Mouse (Mus musculus): ENCODE measurements at regions not wholly inside any gene's neighbourhood (a gene's known extent, or its start where the extent isn't known, plus 50 kb on each side); places are given as distances from the start of the nearest gene placed in this dataset.

- TF ChIP-seq POLR2A (IDR thresholded peaks at IDR 0.05; ENCODE audit: insufficient read depth, low read length) (no peak), EP300 (IDR thresholded peaks at IDR 0.05; ENCODE audit: insufficient read depth, low read depth, low read length) (no peak), CTCF (IDR thresholded peaks at IDR 0.05; ENCODE audit: low read depth, low read length) (no peak)
Measured at GRCm38 (mm10) chr11:12543042-12543441, 78.3 kb upstream of the Cobl start.

All from ES-Bruce4 (cell line).